30 mouse cellular contexts compared by ENCODE assay signal in the genomic region with DNA sequence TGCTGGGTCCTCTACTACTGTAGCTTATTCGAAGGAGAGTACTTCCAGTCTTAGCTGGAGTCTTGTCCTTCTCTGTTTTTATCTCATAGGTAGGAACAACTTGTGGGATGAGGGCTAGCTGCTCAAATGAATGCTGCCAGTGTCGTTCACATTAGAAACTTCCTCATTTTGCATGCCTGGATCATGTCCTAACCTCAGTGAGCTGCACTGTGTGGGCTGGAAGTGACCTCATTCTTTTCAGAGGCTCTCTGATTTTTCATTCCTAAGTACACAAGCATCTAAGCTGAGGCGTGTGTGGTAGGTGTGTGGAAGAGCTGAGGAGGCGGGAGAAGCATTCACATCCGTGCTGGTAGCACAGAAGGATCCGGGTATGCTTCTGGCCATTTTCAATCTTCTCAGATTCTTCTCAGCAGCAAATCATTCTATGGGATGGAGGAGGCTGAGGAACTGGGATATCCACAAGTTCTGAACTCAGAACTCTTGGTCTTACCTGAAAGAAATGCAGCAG. TPM values are rescaled to one million over a fixed set of nuclear protein-coding genes. Genes with fewer than 3 reads are reported as not detected.
DNase-seq lines count a peak whose midpoint lies in the region; ATAC-seq and TF ChIP-seq lines count a peak whose summit lies in the region.
"Had no signal": no experiment of that assay in that cellular context is flagged by ENCODE, and none has a peak within 500 bp of the region (broad histone marks: within the 10 kb centered on the region; RNA-seq: fewer than 3 reads in every experiment).

No protein-coding gene starts in this region.

- H3K4me3 ChIP-seq in embryonic fibroblast, embryonic 13.5 days (ENCODE audit: insufficient read depth, low read length) = no peak overlapping the region
- H3K4me3 ChIP-seq in midbrain, embryonic 14.5 days (replicated peaks; ENCODE audit: low read depth, low read length) = no peak overlapping the region
- H3K4me3 ChIP-seq: embryonic facial prominence, embryonic 13.5 days; forebrain, embryonic 15.5 days; hindbrain, embryonic 10.5 days; intestine, embryonic 15.5 days; midbrain, embryonic 13.5 days; neural tube, embryonic 15.5 days had no signal

- peak; percentile 82 for ATAC-seq in megakaryocyte, adult 5-6 weeks (ENCODE audit: poor library complexity, severe bottlenecking)
- no peak for ATAC-seq in midbrain, embryonic 14.5 days (ENCODE audit: low FRiP score, low TSS enrichment)
- ATAC-seq: forebrain, embryonic 15.5 days; hindbrain, embryonic 16.5 days; intestine, embryonic 15.5 days; lung, postnatal 0 days; midbrain, embryonic 13.5 days had no signal

- H3K9me3 ChIP-seq in midbrain, embryonic 14.5 days (ENCODE audit: control insufficient read depth, low read length) = no peaks in the 10 kb centered on the region
- H3K9me3 ChIP-seq: embryonic facial prominence, embryonic 13.5 days; forebrain, embryonic 15.5 days; hindbrain, embryonic 10.5 days; intestine, embryonic 15.5 days; midbrain, embryonic 13.5 days; neural tube, embryonic 15.5 days had no signal

- peak overlapping the region; percentile 81; the same call in 1 of the 2 replicates for H3K27ac ChIP-seq in embryonic fibroblast, embryonic 13.5 days (ENCODE audit: insufficient read depth, low read length)
- no peak overlapping the region for H3K27ac ChIP-seq in midbrain, embryonic 14.5 days (replicated peaks; ENCODE audit: low read depth, low read length)
- H3K27ac ChIP-seq: embryonic facial prominence, embryonic 13.5 days; forebrain, embryonic 15.5 days; hindbrain, embryonic 10.5 days; intestine, embryonic 15.5 days; midbrain, embryonic 13.5 days; neural tube, embryonic 15.5 days had no signal

- no peak overlapping the region for H3K4me2 ChIP-seq in midbrain, embryonic 14.5 days (ENCODE audit: low read length)
- H3K4me2 ChIP-seq: embryonic facial prominence, embryonic 13.5 days; forebrain, embryonic 15.5 days; intestine, embryonic 15.5 days; midbrain, embryonic 13.5 days; neural tube, embryonic 15.5 days had no signal

- TF ChIP-seq POLR2A in embryonic fibroblast, embryonic 13.5 days (IDR thresholded peaks at IDR 0.05; ENCODE audit: low read depth, low read length) = no peak

- 83% methylated on average over 6 of the region's 6 CpGs for WGBS in midbrain, embryonic 14.5 days

- no peak for TF ChIP-seq CTCF in embryonic fibroblast, embryonic 13.5 days (IDR thresholded peaks at IDR 0.05; ENCODE audit: borderline replicate concordance, insufficient read depth, low read length)

- no peaks in the 10 kb centered on the region for H3K27me3 ChIP-seq in midbrain, embryonic 14.5 days (ENCODE audit: control insufficient read depth, insufficient read depth, low read length)
- H3K27me3 ChIP-seq: embryonic facial prominence, embryonic 13.5 days; forebrain, embryonic 15.5 days; intestine, embryonic 15.5 days; midbrain, embryonic 13.5 days; neural tube, embryonic 15.5 days had no signal

- peak; percentile 19 for DNase-seq in right cerebral cortex, adult 18-20 months
- no peak for DNase-seq in right cerebral cortex, postnatal 36 days (ENCODE audit: low spot score in 2 of 2)
- DNase-seq in cerebellum, adult 9-10 months = no peak
- no peak for DNase-seq in midbrain, embryonic 14.5 days
- DNase-seq in ovary, postnatal 36 days (ENCODE audit: low spot score) = no peak
- DNase-seq: cerebellum, adult 18-20 months; cerebellum, postnatal 25 days; embryo, embryonic 11 days; gastrocnemius, postnatal 36 days; kidney, adult 9 months; kidney, postnatal 14 days; right cerebral cortex, postnatal 14 days; spleen, adult 18-20 months; thymus, postnatal 14 days had no signal

- H3K9ac ChIP-seq in midbrain, embryonic 14.5 days (replicated peaks; ENCODE audit: low read length) = no peak overlapping the region
- H3K9ac ChIP-seq: embryonic facial prominence, embryonic 13.5 days; forebrain, embryonic 15.5 days; intestine, embryonic 15.5 days; midbrain, embryonic 13.5 days; neural tube, embryonic 15.5 days had no signal

- H3K4me1 ChIP-seq in embryonic fibroblast, embryonic 13.5 days (ENCODE audit: control insufficient read depth, insufficient read depth, low read length) = peaks cover 12% of the 10 kb centered on the region; the same call in 1 of the 2 replicates
- no peaks in the 10 kb centered on the region for H3K4me1 ChIP-seq in midbrain, embryonic 14.5 days (ENCODE audit: control insufficient read depth, insufficient read depth, low read length)
- H3K4me1 ChIP-seq: embryonic facial prominence, embryonic 13.5 days; forebrain, embryonic 15.5 days; hindbrain, embryonic 10.5 days; intestine, embryonic 15.5 days; midbrain, embryonic 13.5 days; neural tube, embryonic 15.5 days had no signal

- H3K36me3 ChIP-seq in midbrain, embryonic 14.5 days (ENCODE audit: control insufficient read depth, insufficient read depth, low read length) = no peaks in the 10 kb centered on the region
- H3K36me3 ChIP-seq: embryonic facial prominence, embryonic 13.5 days; forebrain, embryonic 15.5 days; hindbrain, embryonic 10.5 days; intestine, embryonic 15.5 days; midbrain, embryonic 13.5 days; neural tube, embryonic 15.5 days had no signal

RNA-seq across cellular contexts. Expression of gene Prss2, which starts 3.5 kb away (rescaled TPM):
- polyA plus RNA-seq in embryonic fibroblast, embryonic 13.5 days (2011; ENCODE audit: insufficient read length, low read depth, missing spikeins) = not detected in 2 replicates
- total RNA-seq in megakaryocyte, adult 5-6 weeks (2015) = 0.41 TPM in 1 of 2 replicates, not detected in the other
- not detected in 2 replicates for total RNA-seq in megakaryocyte, adult 5-6 weeks (2017)
- not detected in 2 replicates for polyA plus RNA-seq in midbrain, embryonic 14.5 days (2014; fragmentation: Nextera tagmentation; extraction: Ambion mirVana)
- total RNA-seq: gastrocnemius, adult 18-20 months; gastrocnemius, postnatal 36 days; layer of hippocampus, adult 18-20 months; layer of hippocampus, postnatal 14 days had no signal
- polyA plus RNA-seq: embryonic facial prominence, embryonic 13.5 days; forebrain, embryonic 15.5 days; hindbrain, embryonic 10.5 days; hindbrain, embryonic 16.5 days; limb, embryonic 11.5 days; lung, postnatal 0 days; midbrain, embryonic 13.5 days; neural tube, embryonic 15.5 days had no signal

RNA-seq across cellular contexts. Expression of gene Prss1, which starts 59.3 kb away (rescaled TPM):
- not detected in 2 replicates for polyA plus RNA-seq in embryonic fibroblast, embryonic 13.5 days (2011; ENCODE audit: insufficient read length, low read depth, missing spikeins)
- total RNA-seq in megakaryocyte, adult 5-6 weeks (2015) = not detected in 2 replicates
- total RNA-seq in megakaryocyte, adult 5-6 weeks (2017) = not detected in 2 replicates
- polyA plus RNA-seq in midbrain, embryonic 14.5 days (2014; fragmentation: Nextera tagmentation; extraction: Ambion mirVana) = not detected in 2 replicates
- total RNA-seq: gastrocnemius, adult 18-20 months; gastrocnemius, postnatal 36 days; layer of hippocampus, adult 18-20 months; layer of hippocampus, postnatal 14 days; liver, adult 2 months had no signal
- polyA plus RNA-seq: embryonic facial prominence, embryonic 13.5 days; forebrain, embryonic 15.5 days; hindbrain, embryonic 10.5 days; hindbrain, embryonic 16.5 days; limb, embryonic 11.5 days; liver, adult 2 months; lung, postnatal 0 days; midbrain, embryonic 13.5 days; neural tube, embryonic 15.5 days; testis, adult 2 months had no signal
